Mouse (Mus musculus) neural tube, embryonic 11.5 days (tissue): ENCODE measurements around the gene Slc12a6. TPM values are rescaled to one million over a fixed set of nuclear protein-coding genes. Genes with fewer than 3 reads are reported as not detected.

Experiments
- ATAC-seq: fragments of 200-750 bp; cut with Nextera tagmentation; 2 replicates; pipeline ENCODE4 v1.8.0; 2017; ENCODE audit warnings: moderate number of reproducible peaks, mild to moderate bottlenecking, moderate TSS enrichment, moderate library complexity; ENCODE audit not compliant: insufficient read depth, low FRiP score, low TSS enrichment
- DNase-seq: peaks from one replicate; pipeline ENCODE4 v3.0.0-alpha.2; 2015; ENCODE audit warnings: low spot score
- H3K27ac ChIP-seq: fragments of 300-500 bp; sonication (generic); 2 replicates; pipeline ENCODE4 v1.5.1; 2014; ENCODE audit warnings: low read depth, mild to moderate bottlenecking, low read length
- H3K27me3 ChIP-seq: fragments of 300-500 bp; sonication (generic); 2 replicates; pipeline ENCODE4 v1.6.1; 2014; ENCODE audit warnings: mild to moderate bottlenecking, low read length, mixed read lengths; ENCODE audit not compliant: control insufficient read depth, insufficient read depth
- H3K36me3 ChIP-seq: fragments of 300-500 bp; sonication (generic); 2 replicates; pipeline ENCODE4 v1.6.1; 2014; ENCODE audit warnings: mild to moderate bottlenecking, low read length, moderate library complexity, mixed read lengths; ENCODE audit not compliant: control insufficient read depth, insufficient read depth
- H3K4me1 ChIP-seq: fragments of 300-500 bp; sonication (generic); 2 replicates; pipeline ENCODE4 v1.6.1; 2014; ENCODE audit warnings: low read length, mixed read lengths; ENCODE audit not compliant: control insufficient read depth, insufficient read depth
- H3K4me2 ChIP-seq: fragments of 300-500 bp; sonication (generic); 2 replicates; pipeline ENCODE4 v1.6.1; 2014; ENCODE audit warnings: low read depth, mild to moderate bottlenecking, moderate library complexity
- H3K4me3 ChIP-seq: fragments of 300-500 bp; sonication (generic); 2 replicates; pipeline ENCODE4 v1.5.1; 2014; ENCODE audit warnings: low read depth, low read length
- H3K9ac ChIP-seq: fragments of 300-500 bp; sonication (generic); 2 replicates; pipeline ENCODE4 v1.6.1; 2014; ENCODE audit warnings: mild to moderate bottlenecking, low read length
- H3K9me3 ChIP-seq: fragments of 300-500 bp; sonication (generic); 2 replicates; pipeline ENCODE4 v1.6.1; 2016; ENCODE audit warnings: low read length; ENCODE audit not compliant: control insufficient read depth
- WGBS: fragments of 180-500 bp; shearing (Covaris S2); extraction: QIAGEN DNeasy Blood & Tissue Kit; methylation state at CpG from one replicate; pipeline ENCODE4 v1.1.7; 2014; 5-methylcytosine and 5-hydroxymethylcytosine counted together
- polyA plus RNA-seq: library from polyadenylated mRNA; unstranded; fragments of >200 nt; fragmentation: Nextera tagmentation; extraction: Ambion mirVana; gene quantifications from 2 replicates; pipeline ENCODE4 v1.2.1, GENCODE M21; 2014

Slc12a6 gene
- polyA plus RNA-seq, 1 experiment from 2014 or later: 15.4 TPM

- Histone ChIP-seq H3K36me3 (no peaks in the 10 kb centered on the region), H3K4me3 (peak within 1 kb of the TSS; percentile 61), H3K9ac (peak within 1 kb of the TSS; percentile 84), H3K9me3 (no peaks in the 10 kb centered on the region), H3K4me2 (peak within 1 kb of the TSS; percentile 72), H3K27me3 (no peaks in the 10 kb centered on the region), H3K4me1 (no peaks in the 10 kb centered on the region; the same call in 1 of the 2 replicates), H3K27ac (peak within 1 kb of the TSS; percentile 94)
- DNase-seq: peak; percentile 94
- peak; percentile 89 for ATAC-seq
- under 1% methylated on average over 62 of the region's 94 CpGs for WGBS
Measured at GRCm38 (mm10) chr2:112239212-112239934, 26.3 kb upstream of the Slc12a6 start, which contains the start of gene Lpcat4. Gene Lpcat4, plus strand, starts transcription at chr2:112239468.

GRCm38 (mm10) chr2:112239935-112240721 lies 25.5 kb upstream of the Slc12a6 start:
- H3K9ac ChIP-seq: peak overlapping the region; percentile 84
- no peaks in the 10 kb centered on the region for H3K27me3 ChIP-seq
- no peaks in the 10 kb centered on the region for H3K36me3 ChIP-seq
- peak overlapping the region; percentile 94 for H3K27ac ChIP-seq
- under 1% methylated on average over 27 of the region's 28 CpGs for WGBS
- no peaks in the 10 kb centered on the region; the same call in 1 of the 2 replicates for H3K4me1 ChIP-seq
- peak; percentile 70 for ATAC-seq
- peak overlapping the region; percentile 61 for H3K4me3 ChIP-seq
- peak; percentile 55 for DNase-seq
- peak overlapping the region; percentile 72 for H3K4me2 ChIP-seq
- no peaks in the 10 kb centered on the region for H3K9me3 ChIP-seq

GRCm38 (mm10) chr2:112241787-112242186 lies 23.8 kb upstream of the Slc12a6 start:
- WGBS: 88% methylated on average over 14 of the region's 14 CpGs

GRCm38 (mm10) chr2:112245307-112245706 lies 20.3 kb upstream of the Slc12a6 start:
- ATAC-seq (no peak), DNase-seq (no peak)
- Histone ChIP-seq H3K27ac (no peak overlapping the region), H3K4me1 (no peaks in the 10 kb centered on the region; the same call in 1 of the 2 replicates), H3K36me3 (no peaks in the 10 kb centered on the region; the same call in 1 of the 2 replicates), H3K9ac (no peak overlapping the region), H3K4me2 (no peak overlapping the region), H3K9me3 (no peaks in the 10 kb centered on the region), H3K4me3 (no peak overlapping the region), H3K27me3 (no peaks in the 10 kb centered on the region)
- 88% methylated on average over 5 of the region's 5 CpGs for WGBS

More at GRCm38 (mm10) chr2:112241787-112242186, 23.8 kb upstream of the Slc12a6 start:
- no peak for DNase-seq
- no peaks in the 10 kb centered on the region; the same call in 1 of the 2 replicates for H3K36me3 ChIP-seq
- no peaks in the 10 kb centered on the region for H3K9me3 ChIP-seq
- H3K4me2 ChIP-seq: no peak overlapping the region
- H3K27me3 ChIP-seq: no peaks in the 10 kb centered on the region
- ATAC-seq: no peak
- H3K9ac ChIP-seq: no peak overlapping the region
- no peak overlapping the region for H3K4me3 ChIP-seq
- no peaks in the 10 kb centered on the region; the same call in 1 of the 2 replicates for H3K4me1 ChIP-seq
- no peak overlapping the region for H3K27ac ChIP-seq

- ATAC-seq: no peak
- WGBS: 97% methylated on average over 6 of the region's 6 CpGs
Measured at GRCm38 (mm10) chr2:112246193-112246592, 19.4 kb upstream of the Slc12a6 start.

GRCm38 (mm10) chr2:112247323-112247722 lies 18.3 kb upstream of the Slc12a6 start:
- no peak overlapping the region for H3K27ac ChIP-seq
- no peak overlapping the region for H3K9ac ChIP-seq
- DNase-seq (no peak), ATAC-seq (no peak)
- no peaks in the 10 kb centered on the region for H3K9me3 ChIP-seq
- H3K4me3 ChIP-seq: no peak overlapping the region
- no peaks in the 10 kb centered on the region for H3K27me3 ChIP-seq
- no peak overlapping the region for H3K4me2 ChIP-seq
- no peaks in the 10 kb centered on the region; the same call in 1 of the 2 replicates for H3K36me3 ChIP-seq
- H3K4me1 ChIP-seq: no peaks in the 10 kb centered on the region
- WGBS: 89% methylated on average over 10 of the region's 10 CpGs

More at GRCm38 (mm10) chr2:112246193-112246592, 19.4 kb upstream of the Slc12a6 start:
- H3K27me3 ChIP-seq: no peaks in the 10 kb centered on the region
- no peak overlapping the region for H3K27ac ChIP-seq
- no peaks in the 10 kb centered on the region; the same call in 1 of the 2 replicates for H3K36me3 ChIP-seq
- H3K4me3 ChIP-seq: no peak overlapping the region
- no peaks in the 10 kb centered on the region for H3K4me1 ChIP-seq
- DNase-seq: no peak
- H3K9ac ChIP-seq: no peak overlapping the region
- H3K4me2 ChIP-seq: no peak overlapping the region
- H3K9me3 ChIP-seq: no peaks in the 10 kb centered on the region

GRCm38 (mm10) chr2:112249780-112250453 lies 15.7 kb upstream of the Slc12a6 start:
- 92% methylated on average over 10 of the region's 10 CpGs for WGBS

GRCm38 (mm10) chr2:112254675-112255515 lies 10.7 kb upstream of the Slc12a6 start:
- H3K27ac ChIP-seq: no peak overlapping the region
- H3K36me3 ChIP-seq: no peaks in the 10 kb centered on the region
- DNase-seq (no peak), ATAC-seq (no peak)
- H3K9ac ChIP-seq: no peak overlapping the region
- no peaks in the 10 kb centered on the region for H3K4me1 ChIP-seq
- WGBS: 75% methylated on average over 7 of the region's 7 CpGs
- no peaks in the 10 kb centered on the region for H3K9me3 ChIP-seq
- no peak overlapping the region for H3K4me2 ChIP-seq
- H3K27me3 ChIP-seq: no peaks in the 10 kb centered on the region
- no peak overlapping the region for H3K4me3 ChIP-seq

More at GRCm38 (mm10) chr2:112249780-112250453, 15.7 kb upstream of the Slc12a6 start:
- DNase-seq: no peak
- H3K4me3 ChIP-seq: no peak overlapping the region
- H3K27me3 ChIP-seq: no peaks in the 10 kb centered on the region
- H3K9me3 ChIP-seq: no peaks in the 10 kb centered on the region
- H3K9ac ChIP-seq: no peak overlapping the region
- no peak for ATAC-seq
- H3K4me1 ChIP-seq: no peaks in the 10 kb centered on the region
- no peaks in the 10 kb centered on the region; the same call in 1 of the 2 replicates for H3K36me3 ChIP-seq
- no peak overlapping the region for H3K4me2 ChIP-seq
- no peak overlapping the region for H3K27ac ChIP-seq
